Mouse (Mus musculus): ENCODE data around the gene Folh1. TPM values are rescaled to one million over a fixed set of nuclear protein-coding genes. Genes with fewer than 3 reads are reported as not detected.
"Not testable (repeated sequence)": the region's sequence is repeated elsewhere in the genome, so short reads cannot be mapped to it uniquely, and the experiment has no call there.

The Folh1 gene
- 0.30 and 0.43 TPM in 2 replicates for polyA plus RNA-seq (2015; fragmentation: Nextera tagmentation; extraction: Ambion mirVana)

DNA sequence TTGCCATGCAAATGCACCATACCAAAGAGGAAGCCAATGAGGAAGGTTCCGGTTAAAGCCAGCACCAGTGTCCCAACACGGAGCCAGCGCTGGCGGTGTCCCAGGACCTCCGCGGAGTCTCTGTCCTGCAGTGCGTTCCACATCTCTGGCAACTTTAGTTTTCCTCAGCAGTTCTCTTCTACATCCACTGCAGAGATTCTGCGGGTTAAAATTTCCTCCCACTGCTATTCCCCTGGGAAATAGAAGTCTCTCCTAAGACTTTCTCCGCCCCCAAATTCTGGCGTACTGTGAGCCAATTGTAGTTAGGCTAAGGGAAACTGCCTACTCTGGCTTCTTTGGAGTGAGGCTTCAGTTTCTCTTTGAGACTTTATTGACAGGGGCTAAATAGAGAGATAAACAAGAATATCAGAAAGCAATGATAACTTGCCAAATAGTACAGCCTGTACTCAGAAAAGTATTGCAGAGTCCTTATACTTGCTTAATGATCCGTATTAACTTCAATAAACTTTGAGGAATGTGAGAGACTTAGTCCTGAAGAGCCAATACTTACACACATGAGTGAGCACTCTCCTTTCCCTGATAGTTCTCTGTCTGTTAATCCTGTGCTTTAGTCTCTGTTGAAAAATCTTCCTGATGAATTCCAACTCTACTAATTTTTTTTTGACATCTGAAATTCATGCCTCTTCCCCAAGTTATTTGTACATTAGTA, at the start of gene Folh1:
TSS of gene Folh1 (minus strand) at position 327 of the 709 bp plus-strand sequence.
- Histone ChIP-seq H3K4me1 (replicated peaks) (peaks cover 11% of the 10 kb centered on the region), H3K36me3 (no peaks in the 10 kb centered on the region), H3K4me3 (peak within 1 kb of the TSS; percentile 18), H3K27ac (replicated peaks) (no peak within 1 kb of the TSS), H3K9me3 (no peaks in the 10 kb centered on the region), H3K4me2 (peak within 1 kb of the TSS; percentile 47), H3K27me3 (no peaks in the 10 kb centered on the region), H3K9ac (no peak within 1 kb of the TSS)
- 5% methylated on average over 11 of the region's 11 CpGs for WGBS
- peak; percentile 59; the same call in 1 of the 2 replicates for ATAC-seq (ENCODE audit: low read depth)

DNA sequence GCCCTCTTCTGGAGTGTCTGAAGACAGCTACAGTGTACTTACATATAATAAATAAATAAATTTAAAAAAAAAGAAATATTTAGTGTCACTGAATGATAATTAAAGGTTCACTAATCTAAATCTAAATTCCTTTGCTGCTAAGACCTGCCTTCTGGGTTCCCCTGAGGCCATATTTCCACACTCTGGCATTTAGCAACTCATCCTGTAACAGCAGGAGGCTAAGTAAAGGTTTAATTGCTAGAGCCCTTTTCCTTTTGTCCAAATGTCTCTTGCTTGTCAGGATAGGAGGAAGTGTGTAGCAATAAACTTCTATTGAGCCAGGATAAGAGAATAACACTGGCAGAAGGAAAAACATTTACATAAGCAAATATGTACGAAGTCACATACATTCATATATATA, 40.7 kb upstream of the Folh1 start:
- Histone ChIP-seq H3K27me3 (no peaks in the 10 kb centered on the region), H3K4me3 (no peak overlapping the region), H3K4me1 (replicated peaks) (no peaks in the 10 kb centered on the region), H3K9me3 (no peaks in the 10 kb centered on the region), H3K9ac (no peak overlapping the region), H3K36me3 (no peaks in the 10 kb centered on the region), H3K27ac (replicated peaks) (no peak overlapping the region), H3K4me2 (no peak overlapping the region)
- WGBS = 71% methylated on average over 1 of the region's 1 CpGs
- no peak for ATAC-seq (ENCODE audit: low read depth)

DNA sequence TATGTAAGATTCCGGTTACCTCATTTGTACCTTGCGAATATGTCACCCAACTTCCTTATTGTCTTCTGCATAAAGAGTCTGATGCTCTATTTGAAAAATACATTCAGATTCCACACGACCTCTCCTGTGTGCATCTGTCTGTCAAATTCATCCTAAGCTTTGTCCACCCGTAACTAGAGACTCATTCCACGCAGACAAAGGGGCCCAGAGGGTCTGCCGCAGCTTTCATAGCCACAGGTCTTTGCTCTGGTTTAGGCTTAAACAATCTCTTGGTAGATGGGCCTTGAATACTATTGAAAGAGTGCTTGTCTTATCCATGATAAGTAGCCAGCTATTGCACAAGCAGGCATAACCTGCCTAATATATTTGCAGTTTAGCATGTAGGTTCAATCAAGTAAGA, 40.0 kb upstream of the Folh1 start:
- H3K4me2 ChIP-seq; H3K27me3 ChIP-seq; H3K4me3 ChIP-seq; H3K4me1 ChIP-seq (replicated peaks); ATAC-seq (ENCODE audit: low read depth); H3K27ac ChIP-seq (replicated peaks); H3K9ac ChIP-seq; H3K36me3 ChIP-seq; H3K9me3 ChIP-seq: not testable (repeated sequence)
- 90% methylated on average over 6 of the region's 6 CpGs for WGBS

GRCm38 (mm10) chr7:86815241-86815640, 39.5 kb upstream of the Folh1 start:
- not testable (repeated sequence) for H3K9me3 ChIP-seq; H3K9ac ChIP-seq; H3K27ac ChIP-seq (replicated peaks); ATAC-seq (ENCODE audit: low read depth); H3K4me3 ChIP-seq; H3K4me2 ChIP-seq; H3K4me1 ChIP-seq (replicated peaks); H3K27me3 ChIP-seq; H3K36me3 ChIP-seq
- WGBS = 85% methylated on average over 5 of the region's 5 CpGs

DNA sequence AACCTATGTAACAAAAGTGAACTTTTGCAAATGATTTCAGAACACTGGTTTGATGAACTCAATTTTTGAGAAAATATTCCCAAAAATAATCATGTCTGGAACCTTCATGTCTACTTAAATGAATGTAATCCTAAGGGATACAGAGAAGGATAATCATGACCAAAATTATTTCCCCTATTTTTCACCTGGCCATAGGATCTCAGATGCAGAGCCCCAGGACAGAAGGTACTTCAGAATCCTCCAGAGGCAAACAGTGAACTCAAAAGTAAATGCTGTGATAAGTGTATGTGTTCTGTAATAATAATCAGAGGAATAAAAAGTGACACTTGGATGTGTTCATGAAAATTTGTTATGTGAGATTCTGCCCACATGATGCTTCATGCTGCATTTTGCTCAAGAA, 19.0 kb upstream of the Folh1 start, which contains the start of gene Vmn2r77:
TSS of gene Vmn2r77 (plus strand) at position 301 of the 400 bp plus-strand sequence.
- no peaks in the 10 kb centered on the region for H3K9me3 ChIP-seq
- no peaks in the 10 kb centered on the region for H3K27me3 ChIP-seq
- no peaks in the 10 kb centered on the region for H3K36me3 ChIP-seq
- no peak within 1 kb of the TSS for H3K4me3 ChIP-seq
- H3K4me1 ChIP-seq (replicated peaks) = no peaks in the 10 kb centered on the region
- H3K27ac ChIP-seq (replicated peaks) = no peak within 1 kb of the TSS
- no peak within 1 kb of the TSS for H3K9ac ChIP-seq
- ATAC-seq (ENCODE audit: low read depth) = no peak
- H3K4me2 ChIP-seq = no peak within 1 kb of the TSS

DNA sequence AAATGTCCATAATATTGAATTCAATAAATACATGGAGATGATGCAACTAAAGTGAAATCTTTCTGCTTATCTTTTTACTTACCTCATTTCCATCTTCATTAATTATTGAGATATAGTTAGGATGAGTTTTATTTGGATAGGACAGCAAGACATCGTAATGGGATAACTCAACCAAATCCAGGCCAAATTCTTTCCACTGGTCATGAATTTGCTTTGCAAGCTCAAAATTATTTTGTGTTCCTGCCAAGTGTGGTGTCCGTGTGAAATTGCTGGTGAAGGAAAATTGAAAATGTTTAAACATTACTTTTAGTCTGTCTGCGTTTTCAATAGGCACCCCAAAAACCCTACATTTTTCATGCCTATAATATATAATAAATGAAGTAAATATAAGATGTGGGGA, 4.1 kb downstream of the Folh1 start:
- Histone ChIP-seq H3K27me3 (no peaks in the 10 kb centered on the region), H3K36me3 (no peaks in the 10 kb centered on the region), H3K4me1 (replicated peaks) (peaks cover 11% of the 10 kb centered on the region), H3K4me2 (no peak overlapping the region), H3K4me3 (no peak overlapping the region), H3K27ac (replicated peaks) (no peak overlapping the region), H3K9ac (no peak overlapping the region), H3K9me3 (no peaks in the 10 kb centered on the region)
- no peak for ATAC-seq (ENCODE audit: low read depth)
- WGBS = 89% methylated on average over 3 of the region's 3 CpGs

GRCm38 (mm10) chr7:86764628-86765027, 11.1 kb downstream of the Folh1 start:
- no peaks in the 10 kb centered on the region for H3K27me3 ChIP-seq
- no peaks in the 10 kb centered on the region for H3K36me3 ChIP-seq
- H3K4me3 ChIP-seq = no peak overlapping the region
- H3K9me3 ChIP-seq = no peaks in the 10 kb centered on the region
- H3K27ac ChIP-seq (replicated peaks) = no peak overlapping the region
- H3K9ac ChIP-seq = no peak overlapping the region
- no peak overlapping the region for H3K4me2 ChIP-seq
- no peaks in the 10 kb centered on the region for H3K4me1 ChIP-seq (replicated peaks)
- ATAC-seq (ENCODE audit: low read depth) = no peak

GRCm38 (mm10) chr7:86760751-86761150, 15.0 kb downstream of the Folh1 start:
- Histone ChIP-seq H3K27ac (replicated peaks) (no peak overlapping the region), H3K4me2 (no peak overlapping the region), H3K4me3 (no peak overlapping the region), H3K36me3 (no peaks in the 10 kb centered on the region), H3K9me3 (no peaks in the 10 kb centered on the region), H3K27me3 (no peaks in the 10 kb centered on the region), H3K9ac (no peak overlapping the region), H3K4me1 (replicated peaks) (no peaks in the 10 kb centered on the region)
- WGBS = 95% methylated on average over 1 of the region's 1 CpGs
- ATAC-seq (ENCODE audit: low read depth) = no peak

DNA sequence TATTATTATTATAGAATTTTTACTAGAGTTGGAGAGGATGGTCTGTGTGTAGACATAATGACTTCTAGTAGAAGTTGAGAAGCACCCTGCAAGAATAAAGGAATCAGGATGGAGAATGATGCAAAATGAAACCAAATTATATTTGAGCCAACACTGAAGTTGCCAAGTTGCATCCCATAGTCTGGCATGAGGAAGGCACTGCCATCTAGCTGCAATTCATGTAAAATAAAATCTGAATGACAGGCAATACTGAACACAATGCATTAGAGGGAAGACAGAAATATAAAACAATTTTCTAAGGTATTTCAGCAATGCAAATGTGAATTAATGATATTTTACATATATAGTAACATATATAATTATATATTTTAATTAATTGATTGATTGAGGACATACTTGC, 50.7 kb downstream of the Folh1 start:
- Histone ChIP-seq H3K27me3 (no peaks in the 10 kb centered on the region), H3K9ac (no peak overlapping the region), H3K9me3 (no peaks in the 10 kb centered on the region), H3K4me3 (no peak overlapping the region), H3K4me2 (no peak overlapping the region), H3K36me3 (no peaks in the 10 kb centered on the region), H3K4me1 (replicated peaks) (no peaks in the 10 kb centered on the region), H3K27ac (replicated peaks) (no peak overlapping the region)
- no peak for ATAC-seq (ENCODE audit: low read depth)

DNA sequence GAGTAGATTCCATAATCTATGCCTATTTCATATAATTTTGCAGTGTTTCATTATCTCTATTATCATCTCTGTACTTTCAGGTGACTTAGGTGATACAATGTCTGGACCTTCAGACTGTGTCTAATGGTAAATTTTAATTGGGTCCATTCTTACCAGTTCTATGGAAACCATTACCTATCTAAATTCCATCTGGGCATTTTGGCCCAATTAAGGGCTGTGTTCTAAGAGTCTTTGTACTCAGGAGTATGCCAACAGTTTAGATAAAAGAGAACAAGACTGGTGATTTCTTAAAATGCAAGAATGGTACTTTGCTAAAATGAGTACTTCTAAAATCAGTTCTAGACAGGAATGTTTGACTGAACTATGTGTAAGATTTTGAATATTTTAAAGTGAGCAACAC, 87.7 kb downstream of the Folh1 start, which contains the start of gene Olfr292:
TSS of gene Olfr292 (plus strand) at position 301 of the 400 bp plus-strand sequence.
- no peaks in the 10 kb centered on the region for H3K36me3 ChIP-seq
- no peaks in the 10 kb centered on the region for H3K4me1 ChIP-seq (replicated peaks)
- no peak within 1 kb of the TSS for H3K9ac ChIP-seq
- no peak within 1 kb of the TSS for H3K4me2 ChIP-seq
- H3K27ac ChIP-seq (replicated peaks) = no peak within 1 kb of the TSS
- no peaks in the 10 kb centered on the region for H3K9me3 ChIP-seq
- H3K27me3 ChIP-seq = no peaks in the 10 kb centered on the region
- H3K4me3 ChIP-seq = no peak within 1 kb of the TSS
- no peak for ATAC-seq (ENCODE audit: low read depth)

Other genes starting within 250 kb of the Folh1 start
- not detected in 2 replicates for gene Olfr295, start 192.1 kb downstream of the Folh1 start, polyA plus RNA-seq (2015; fragmentation: Nextera tagmentation; extraction: Ambion mirVana)
- not detected in 2 replicates for gene Olfr294, start 159.3 kb downstream of the Folh1 start, polyA plus RNA-seq (2015; fragmentation: Nextera tagmentation; extraction: Ambion mirVana)
- not detected in 2 replicates for gene Olfr293, start 126.9 kb downstream of the Folh1 start, polyA plus RNA-seq (2015; fragmentation: Nextera tagmentation; extraction: Ambion mirVana)
- gene Olfr292, start 87.6 kb downstream of the Folh1 start, polyA plus RNA-seq (2015; fragmentation: Nextera tagmentation; extraction: Ambion mirVana) = not detected in 2 replicates
- gene Vmn2r77, start 19.1 kb upstream of the Folh1 start, polyA plus RNA-seq (2015; fragmentation: Nextera tagmentation; extraction: Ambion mirVana) = not detected in 2 replicates
- gene Vmn2r78, start 139.2 kb upstream of the Folh1 start, polyA plus RNA-seq (2015; fragmentation: Nextera tagmentation; extraction: Ambion mirVana) = not detected in 2 replicates
- gene Vmn2r79, start 220.2 kb upstream of the Folh1 start, polyA plus RNA-seq (2015; fragmentation: Nextera tagmentation; extraction: Ambion mirVana) = not detected in 2 replicates

Data from neural tube, embryonic 13.5 days (tissue).